Mouse (Mus musculus) spleen, postnatal 10 days (tissue): ENCODE measurements around the gene Cd300lg.
A peak's percentile ranks its signal among the peaks of the same experiment; 100 is the strongest.

Experiments
- DNase-seq, 2 experiments: peaks; one replicate each; pipeline ENCODE4 v3.0.0; 2021 to 2022; ENCODE audit warnings: low spot score in 2 of 2

Cd300lg gene

DNA sequence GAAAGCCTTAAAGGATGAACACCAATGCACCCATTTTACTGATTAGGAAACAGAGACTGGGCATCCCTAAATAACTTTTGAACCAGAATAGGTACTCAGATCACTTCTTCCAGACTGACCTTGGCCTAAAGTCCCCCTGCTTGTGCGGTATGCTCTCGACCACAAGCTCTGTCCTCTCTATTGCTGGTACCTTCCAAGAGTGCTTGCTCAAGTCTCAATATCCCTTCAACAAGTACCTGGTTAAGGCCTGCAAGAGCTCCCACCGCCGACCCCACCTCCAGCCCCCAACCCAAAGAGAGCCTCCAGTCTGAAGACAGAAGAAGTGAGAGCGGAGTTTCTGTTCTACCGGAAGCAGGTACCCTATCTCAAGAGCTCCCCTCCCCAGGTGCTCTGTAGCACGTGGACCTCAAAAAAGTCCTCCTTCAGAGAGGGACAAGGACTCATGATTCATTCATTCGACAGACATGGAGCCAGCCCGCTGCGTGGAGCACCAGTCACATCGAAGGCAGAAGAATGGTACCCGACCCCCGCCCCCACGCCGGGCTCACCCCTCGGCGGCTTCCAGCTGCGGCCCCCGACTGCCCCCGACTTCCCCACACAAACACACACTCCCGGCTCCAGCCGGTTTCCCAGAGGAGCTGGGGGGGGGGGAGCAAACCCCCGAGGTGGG is 15.2 kb upstream of the Cd300lg start:
- DNase-seq: no peak

DNA sequence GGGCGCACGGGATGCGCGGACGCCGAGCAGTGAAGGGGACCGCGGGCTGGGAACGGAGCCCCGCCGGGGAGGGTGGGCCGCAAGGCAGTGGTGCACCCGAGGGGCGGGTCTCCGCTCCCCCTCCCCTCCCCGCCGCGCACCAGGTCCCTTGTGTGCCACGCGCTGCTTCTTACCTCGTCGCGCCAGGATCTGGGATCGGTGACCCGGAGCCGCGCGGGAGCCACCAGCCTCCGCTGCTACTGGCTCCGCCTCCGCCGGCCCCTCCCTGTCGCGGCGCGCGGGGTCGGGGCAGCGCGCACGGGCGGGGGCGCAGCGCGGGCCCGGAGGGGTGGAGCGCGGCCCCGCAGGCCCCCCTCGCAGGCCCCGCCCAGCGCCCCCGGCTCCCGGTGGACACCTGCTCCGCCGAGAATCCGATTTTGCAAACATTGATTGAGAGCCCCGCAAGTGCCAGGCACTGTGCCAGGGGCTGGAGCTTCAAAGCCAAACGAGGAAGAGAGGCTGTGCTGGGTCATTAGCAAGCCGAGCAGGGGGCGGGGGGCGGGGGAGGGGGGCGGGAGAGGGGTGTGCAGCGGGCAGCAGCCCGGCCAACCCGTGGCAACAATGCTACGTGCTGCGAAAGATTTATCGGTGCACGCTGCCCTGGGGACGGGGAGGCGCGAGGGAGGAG is 14.5 kb upstream of the Cd300lg start:
- peak in 1 of 2 experiments; percentile 30 for DNase-seq

DNA sequence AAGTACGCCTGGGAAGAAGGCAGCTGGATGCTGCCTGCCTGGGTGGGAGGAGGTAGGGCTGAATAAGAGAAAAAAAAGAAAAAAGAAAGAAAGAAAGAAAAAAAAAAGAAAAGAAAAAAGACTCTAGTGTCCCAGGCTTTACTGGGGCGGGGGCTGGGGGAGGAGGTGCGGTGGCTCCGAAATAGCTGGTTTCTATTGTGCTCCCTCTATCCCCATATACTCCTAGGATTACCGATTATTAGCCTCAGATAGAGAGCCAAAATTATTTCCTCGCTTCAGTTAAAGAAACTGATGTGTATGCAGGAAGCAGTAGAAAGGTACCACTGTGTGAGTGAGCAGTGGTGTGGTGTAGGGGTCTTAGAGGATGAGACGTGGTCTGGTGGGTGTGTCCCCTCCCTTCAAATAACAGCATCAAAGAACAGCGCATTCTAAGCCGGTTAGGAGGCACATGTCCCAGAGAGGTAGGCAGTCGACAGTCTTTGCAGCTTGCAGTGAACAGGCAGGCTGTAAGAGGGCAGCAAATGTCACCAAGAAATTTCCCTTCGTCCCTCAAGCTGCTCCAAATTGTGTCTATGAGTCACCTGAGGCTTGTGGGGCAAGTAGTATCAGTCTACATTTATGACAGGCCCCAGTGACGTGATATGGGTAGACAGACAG is 13.8 kb upstream of the Cd300lg start:
- no peak for DNase-seq

GRCm38 (mm10) chr11:102028087-102028816 is 13.1 kb upstream of the Cd300lg start, which contains the start of gene Mpp3:
Mpp3 (minus strand) TSS chr11:102028461.
- no peak for DNase-seq

GRCm38 (mm10) chr11:102029304-102029703 is 12.0 kb upstream of the Cd300lg start:
- no peak for DNase-seq

DNA sequence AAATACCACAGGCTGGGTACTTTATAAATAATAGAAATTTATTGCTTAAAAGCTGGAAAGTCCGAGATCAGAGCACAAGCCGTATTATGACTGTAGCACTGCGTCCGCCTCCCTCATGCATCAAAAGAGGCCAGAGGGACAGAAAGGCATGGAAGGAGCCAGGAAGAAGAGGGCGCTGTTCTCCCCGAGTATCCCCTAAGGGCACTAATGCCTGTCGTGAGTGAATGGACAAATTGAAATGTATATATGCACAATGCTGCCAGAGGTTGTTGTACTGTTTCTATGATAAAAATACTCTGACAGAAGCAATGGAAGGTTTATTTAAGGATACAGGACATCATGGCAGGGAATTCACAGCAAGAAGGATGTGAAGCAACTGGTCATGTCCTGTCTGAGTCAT is 11.3 kb upstream of the Cd300lg start:
- DNase-seq: no peak

- no peak for DNase-seq
These were observed 10.2 kb upstream of the Cd300lg start for GRCm38 (mm10) chr11:102031149-102031548.

DNA sequence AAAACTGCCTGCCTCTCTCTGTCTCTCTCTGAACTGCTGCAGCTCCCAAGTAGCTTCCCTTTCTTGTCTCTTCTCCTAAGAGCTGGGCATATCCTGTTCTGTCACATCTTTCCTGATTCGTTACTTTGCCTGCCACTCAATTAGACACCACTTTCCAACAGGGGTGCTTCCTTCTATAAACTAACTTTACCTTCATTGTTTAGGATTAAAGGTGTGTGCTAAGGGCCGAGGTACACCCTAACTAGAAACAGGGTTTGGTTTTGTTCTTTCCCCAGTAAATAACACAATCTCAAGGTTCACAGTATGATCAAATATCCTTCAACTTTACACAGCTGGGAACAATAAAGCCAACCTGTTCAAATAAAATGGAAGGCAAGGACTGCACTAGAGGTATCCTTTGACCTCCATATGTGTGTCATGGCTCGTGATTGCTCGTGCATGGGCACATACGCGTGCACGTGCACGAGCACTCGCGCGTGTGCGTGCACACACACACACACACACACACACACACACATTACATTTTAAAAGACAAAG is 8.2 kb upstream of the Cd300lg start:
- no peak for DNase-seq

DNA sequence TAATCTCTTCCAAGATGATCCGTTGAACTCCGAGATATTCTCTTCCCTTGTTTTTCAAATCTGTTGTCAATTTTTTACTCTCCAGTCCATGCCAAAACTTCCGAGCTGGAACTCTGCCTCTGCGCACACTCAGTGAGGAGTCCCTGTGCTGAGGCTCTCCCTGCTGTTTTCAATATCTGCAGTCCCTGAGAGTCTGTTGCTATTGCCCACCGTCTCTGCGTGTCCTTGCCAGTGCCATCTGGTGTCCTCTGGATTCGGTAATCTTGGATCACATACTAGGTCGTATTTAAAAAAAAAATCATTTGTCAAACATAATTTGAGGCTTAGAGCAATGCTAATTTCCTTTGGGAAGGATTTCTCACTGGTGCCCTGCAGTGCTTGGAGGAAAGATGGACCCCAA is 6.4 kb upstream of the Cd300lg start:
- DNase-seq: no peak

- no peak for DNase-seq
These were observed 5.8 kb upstream of the Cd300lg start for GRCm38 (mm10) chr11:102035456-102035960.

GRCm38 (mm10) chr11:102036336-102036735 is 5.0 kb upstream of the Cd300lg start:
- DNase-seq: no peak

- no peak for DNase-seq
These were observed 3.5 kb upstream of the Cd300lg start for GRCm38 (mm10) chr11:102037789-102038188.

GRCm38 (mm10) chr11:102039487-102040137 is 1.7 kb upstream of the Cd300lg start:
- no peak for DNase-seq

GRCm38 (mm10) chr11:102040138-102040524 is 1.2 kb upstream of the Cd300lg start:
- DNase-seq: peak; percentile 73 to 89

DNA sequence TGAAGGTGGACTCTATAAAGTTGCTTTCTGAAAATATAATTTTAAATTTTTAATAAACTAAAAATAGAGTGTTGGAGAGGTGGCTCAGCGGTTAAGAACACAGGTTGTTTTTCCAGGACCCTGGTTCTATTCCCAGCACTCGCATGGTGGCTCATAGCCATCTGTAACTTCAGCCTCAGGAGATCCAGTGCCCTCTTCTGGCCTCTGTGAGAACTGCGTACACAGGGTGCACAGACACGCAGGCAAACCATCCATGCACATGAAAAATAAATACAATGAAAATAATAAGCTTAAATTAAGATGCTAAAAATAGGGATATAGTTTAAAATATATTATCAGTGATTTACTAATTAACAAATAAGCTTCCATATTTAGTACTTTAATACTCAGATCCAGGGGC is 663 bp upstream of the Cd300lg start:
- no peak for DNase-seq

GRCm38 (mm10) chr11:102042971-102043370 is 1.7 kb downstream of the Cd300lg start:
- DNase-seq: no peak

GRCm38 (mm10) chr11:102043381-102043780 is 2.1 kb downstream of the Cd300lg start:
- DNase-seq: no peak

DNA sequence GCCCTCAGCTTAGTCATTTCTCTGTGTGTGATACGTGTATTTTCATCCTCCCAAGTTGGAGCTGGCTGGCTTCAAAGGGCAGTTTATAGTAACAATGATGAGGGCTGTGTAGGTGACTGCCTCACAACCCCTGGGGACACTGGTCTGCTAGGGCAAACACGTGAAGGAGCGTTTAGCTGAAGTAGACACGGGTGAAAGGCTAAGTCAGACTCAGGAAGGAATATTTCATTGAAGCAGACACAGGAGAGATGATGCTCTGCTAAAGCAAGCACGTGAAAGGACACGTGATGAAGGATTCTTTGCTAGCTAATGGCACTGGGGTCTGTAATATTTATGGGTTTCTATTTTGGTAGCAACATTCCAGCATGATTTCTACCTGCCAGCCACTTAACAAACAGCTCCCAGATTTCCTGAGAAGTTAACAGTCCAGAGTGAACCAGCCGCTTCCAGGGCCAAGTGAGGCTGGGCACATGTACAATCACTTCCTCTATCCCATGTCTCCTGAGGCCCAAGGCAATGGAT is 3.4 kb downstream of the Cd300lg start:
- DNase-seq: no peak

DNA sequence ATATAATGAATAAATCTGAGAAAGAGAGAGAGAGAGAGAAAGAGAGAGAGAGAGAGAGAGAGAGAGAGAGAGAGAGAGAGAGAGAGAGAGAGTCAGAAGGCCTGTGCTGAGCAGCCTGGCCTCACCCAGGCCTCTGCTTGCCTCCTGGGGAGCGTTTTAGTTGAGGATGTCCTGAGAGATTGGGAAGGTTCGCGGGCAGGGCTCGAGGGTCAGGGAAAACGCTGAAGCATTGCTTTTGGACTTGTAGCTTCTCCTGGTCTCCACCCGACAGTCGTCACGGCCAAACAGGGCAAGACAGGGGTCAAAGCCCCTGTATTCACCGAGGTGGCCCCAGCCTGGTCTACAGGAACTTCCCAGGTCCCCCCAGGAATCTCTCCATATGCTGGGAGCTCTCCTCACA is 5.3 kb downstream of the Cd300lg start:
- no peak for DNase-seq

GRCm38 (mm10) chr11:102049875-102050482 is 8.7 kb downstream of the Cd300lg start:
- no peak for DNase-seq

GRCm38 (mm10) chr11:102051541-102051940 is 10.2 kb downstream of the Cd300lg start:
- DNase-seq: no peak
